Mouse (Mus musculus) kidney, adult 2 months (tissue): Measurements from ENCODE around the gene Skida1.

ENCODE experiments used
- CTCF ChIP-seq: fragments of 200-500 bp; conservative IDR thresholded peaks from 2 replicates; pipeline ENCODE4 v1.5.1; 2011; ENCODE audit warnings: low read depth, mild to moderate bottlenecking, control low read depth, low read length, moderate library complexity, mixed read lengths; ENCODE audit not compliant: insufficient read depth, insufficient read length
- POLR2A ChIP-seq: fragments of 200-500 bp; IDR thresholded peaks from one replicate; pipeline ENCODE4 v1.6.1; 2011; ENCODE audit warnings: low read depth, low read length, control low read depth

- no peak for TF ChIP-seq CTCF
- TF ChIP-seq POLR2A, result no peak
Observed at GRCm38 (mm10) chr2:18016639-18017038, 32.2 kb downstream of the Skida1 start.
